Mouse (Mus musculus) limb, embryonic 14.5 days (tissue): Measurements from ENCODE around the gene G3bp2. TPM values are rescaled to one million over a fixed set of nuclear protein-coding genes. Genes with fewer than 3 reads are reported as not detected.

Experiments
- ATAC-seq: fragments of 200-750 bp; cut with Nextera tagmentation; 2 replicates; pipeline ENCODE4 v1.8.0; 2017; ENCODE audit warnings: low read depth, moderate number of reproducible peaks, moderate TSS enrichment; ENCODE audit not compliant: low FRiP score
- DNase-seq: peaks from one replicate; pipeline ENCODE4 v3.0.0-alpha.2; 2015; ENCODE audit warnings: low spot score
- H3K27ac ChIP-seq: fragments of 300-500 bp; sonication (generic); replicated peaks from 2 replicates; pipeline ENCODE4 v1.5.1; 2014; ENCODE audit warnings: low read depth, mild to moderate bottlenecking, low read length, moderate library complexity, mixed read lengths
- H3K27me3 ChIP-seq: fragments of 300-500 bp; sonication (generic); 2 replicates; pipeline ENCODE4 v1.6.1; 2014; ENCODE audit warnings: low read length, mixed read lengths; ENCODE audit not compliant: control insufficient read depth, insufficient read depth
- H3K36me3 ChIP-seq: fragments of 300-500 bp; sonication (generic); 2 replicates; pipeline ENCODE4 v1.6.1; 2014; ENCODE audit warnings: mild to moderate bottlenecking, low read length, moderate library complexity, mixed read lengths; ENCODE audit not compliant: control insufficient read depth, insufficient read depth
- H3K4me1 ChIP-seq: fragments of 300-500 bp; sonication (generic); 2 replicates; pipeline ENCODE4 v1.6.1; 2014; ENCODE audit warnings: antibody characterized with exemption, low read length, mixed read lengths; ENCODE audit not compliant: control insufficient read depth, insufficient read depth
- H3K4me2 ChIP-seq: fragments of 300-500 bp; sonication (generic); replicated peaks from 2 replicates; pipeline ENCODE4 v1.6.1; 2014; ENCODE audit warnings: low read depth, mild to moderate bottlenecking, low read length, moderate library complexity; ENCODE audit not compliant: severe bottlenecking
- H3K4me3 ChIP-seq: fragments of 300-500 bp; sonication (generic); replicated peaks from 2 replicates; pipeline ENCODE4 v1.5.1; 2014; ENCODE audit warnings: low read length
- H3K9ac ChIP-seq: fragments of 300-500 bp; sonication (generic); 2 replicates; pipeline ENCODE4 v1.6.1; 2014; ENCODE audit warnings: mild to moderate bottlenecking, low read depth, low read length, moderate library complexity; ENCODE audit not compliant: severe bottlenecking
- H3K9me3 ChIP-seq: fragments of 300-500 bp; sonication (generic); 2 replicates; pipeline ENCODE4 v1.6.1; 2016; ENCODE audit warnings: low read length; ENCODE audit not compliant: control insufficient read depth
- POLR2A ChIP-seq: fragments of 200-500 bp; IDR thresholded peaks from 2 replicates; pipeline ENCODE4 v1.8.0; 2012; ENCODE audit warnings: inconsistent platforms, mild to moderate bottlenecking, moderate library complexity, borderline replicate concordance; ENCODE audit not compliant: insufficient read depth, insufficient read length; ENCODE audit errors: extremely low read depth
- WGBS: fragments of 180-500 bp; shearing (Covaris S2); extraction: QIAGEN DNeasy Blood & Tissue Kit; methylation state at CpG from one replicate; pipeline ENCODE4 v1.1.7; 2014; 5-methylcytosine and 5-hydroxymethylcytosine counted together
- polyA plus RNA-seq, 2 experiments: library from polyadenylated mRNA; depleted of rRNA in 1 of 2; stranded (reverse) in 1 of 2; unstranded in 1 of 2; fragments of >200 nt; fragmentation: Nextera tagmentation in 1 of 2; extraction: Ambion mirVana in 1 of 2; gene quantifications; 2 replicates each; pipeline versions ENCODE4 v1.2.1 to v1.2.3; 2012 to 2014

G3bp2 gene
- polyA plus RNA-seq, 2 experiments = 62.3 to 147 TPM

DNA sequence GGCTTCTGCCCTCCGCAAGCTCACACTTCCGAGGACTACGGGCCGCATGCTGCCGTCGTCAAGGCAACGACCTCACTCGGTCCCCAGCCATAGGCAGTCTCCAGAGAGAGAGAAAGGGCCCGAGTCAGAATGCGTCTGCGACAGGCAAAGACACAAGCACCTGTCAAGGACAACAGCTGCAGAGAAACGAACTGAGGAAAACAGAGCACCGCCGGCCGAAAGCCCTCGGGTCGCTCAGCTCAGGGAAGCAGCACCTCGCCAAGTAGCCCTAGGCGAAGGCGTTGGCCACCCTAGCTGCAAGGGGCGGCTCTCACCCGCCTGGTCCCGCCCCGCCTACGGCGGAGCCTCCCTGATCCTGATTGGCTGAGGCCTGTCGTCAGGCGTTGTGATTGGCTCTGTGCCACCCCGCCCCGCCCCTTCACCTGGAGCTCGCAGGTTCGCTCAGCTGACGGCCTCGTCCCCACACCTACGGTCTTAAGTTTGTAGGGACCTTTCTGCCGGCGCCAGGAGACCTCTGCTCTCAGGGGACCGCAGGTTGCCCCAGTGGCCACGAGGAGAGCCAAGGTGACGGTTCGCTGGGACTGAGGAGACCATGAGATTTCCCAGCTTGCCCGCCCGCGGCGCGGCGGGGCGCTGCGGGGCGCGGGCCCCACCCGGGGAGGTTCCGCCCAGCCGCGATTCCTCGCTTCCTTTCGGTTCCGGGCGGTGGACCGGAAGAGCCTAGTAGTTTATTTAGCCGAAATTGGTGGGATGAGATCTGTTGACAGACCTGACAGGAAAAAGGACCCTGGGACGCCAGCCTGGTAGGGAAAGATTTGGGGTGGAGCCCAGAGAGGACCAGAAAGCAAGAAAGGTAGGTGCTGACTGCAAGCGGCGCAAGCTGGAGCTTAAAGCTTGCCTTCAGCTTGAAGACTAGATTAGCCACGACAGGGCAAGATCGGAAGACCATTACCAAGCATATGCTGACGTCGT lies 40.9 kb downstream of the G3bp2 start:
- ATAC-seq = peak; percentile 97
- Histone ChIP-seq H3K4me1 (0 out of 2 replicates have a peak, but pooled peaks cover 2% of the 10 kb centered on the region), H3K27me3 (peaks cover 5% of the 10 kb centered on the region), H3K4me3 (peak overlapping the region; percentile 72), H3K9ac (peak overlapping the region; percentile 54), H3K4me2 (peak overlapping the region; percentile 98), H3K9me3 (no peaks in the 10 kb centered on the region), H3K36me3 (no peaks in the 10 kb centered on the region), H3K27ac (no peak overlapping the region)
- TF ChIP-seq POLR2A = no peak
- under 1% methylated on average over 62 of the region's 68 CpGs for WGBS
- peak; percentile 85 for DNase-seq

DNA sequence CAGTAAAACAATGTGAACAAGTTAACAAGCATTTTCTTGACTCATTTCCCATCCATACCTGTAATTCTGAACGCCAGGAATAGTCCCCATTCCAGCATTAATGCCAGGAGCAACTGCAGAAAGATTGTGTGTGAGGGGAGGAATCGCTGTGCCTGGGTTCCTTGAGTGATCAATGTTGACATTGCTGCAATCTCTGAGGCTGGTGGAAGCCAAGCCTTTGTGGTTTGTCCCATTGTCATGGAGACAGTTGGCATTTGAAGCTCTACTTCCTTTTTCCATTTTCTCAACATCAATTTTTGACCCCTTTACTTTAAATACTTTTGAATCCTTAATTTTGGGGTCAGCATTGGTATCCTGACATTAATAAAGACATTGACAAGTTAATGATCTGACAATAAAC lies 63.6 kb downstream of the G3bp2 start:
- H3K4me3 ChIP-seq = no peak overlapping the region
- no peak overlapping the region for H3K9ac ChIP-seq
- TF ChIP-seq POLR2A = no peak
- DNase-seq (no peak), ATAC-seq (no peak)
- H3K27me3 ChIP-seq = no peaks in the 10 kb centered on the region
- no peaks in the 10 kb centered on the region for H3K4me1 ChIP-seq
- H3K27ac ChIP-seq = no peak overlapping the region
- no peaks in the 10 kb centered on the region for H3K9me3 ChIP-seq
- WGBS = 54% methylated on average over 2 of the region's 2 CpGs
- H3K4me2 ChIP-seq = no peak overlapping the region
- H3K36me3 ChIP-seq = no peaks in the 10 kb centered on the region

DNA sequence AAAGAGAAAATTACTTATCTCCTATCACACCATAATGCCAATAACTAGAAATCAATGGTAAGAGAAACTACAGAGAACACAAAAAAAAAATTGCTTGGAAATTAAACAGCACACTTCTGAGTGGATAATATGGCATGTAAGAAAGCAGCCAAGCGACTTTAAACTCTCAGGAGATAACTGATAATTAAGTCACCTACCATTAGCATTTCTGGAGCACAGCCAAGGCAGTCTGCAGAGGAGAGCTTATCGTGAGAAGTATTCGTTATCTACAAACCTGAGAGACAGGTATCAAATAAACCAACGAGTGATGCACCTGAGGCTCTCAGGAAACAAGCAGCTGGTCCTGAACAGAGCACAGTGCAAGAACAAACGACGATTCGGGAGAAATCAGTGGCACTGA lies 71.8 kb downstream of the G3bp2 start:
- TF ChIP-seq POLR2A = no peak
- Histone ChIP-seq H3K27me3 (no peaks in the 10 kb centered on the region), H3K9me3 (no peaks in the 10 kb centered on the region), H3K9ac (no peak overlapping the region), H3K4me3 (no peak overlapping the region), H3K4me1 (no peaks in the 10 kb centered on the region), H3K4me2 (no peak overlapping the region), H3K27ac (no peak overlapping the region), H3K36me3 (no peaks in the 10 kb centered on the region)
- WGBS = 69% methylated on average over 7 of the region's 7 CpGs
- DNase-seq (peak; percentile 21), ATAC-seq (no peak)

DNA sequence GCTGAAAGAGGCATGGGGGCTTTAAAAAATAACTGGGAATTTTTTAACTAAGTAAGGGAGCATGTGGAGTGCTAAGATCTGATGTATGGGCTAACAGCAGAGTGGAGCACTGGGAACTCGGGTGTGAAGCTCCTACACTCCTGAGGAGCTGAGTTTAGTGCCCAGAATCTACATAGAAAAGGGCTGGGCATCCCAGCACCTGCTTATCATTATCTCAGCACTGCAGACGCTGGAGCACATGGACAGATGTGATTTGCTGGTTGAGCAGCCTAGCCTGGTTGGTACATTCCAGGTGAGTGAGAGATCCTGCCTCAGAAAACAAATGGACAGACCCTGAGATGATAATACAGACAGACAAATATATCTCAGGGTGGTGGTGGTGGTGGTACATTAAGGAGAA lies 73.7 kb downstream of the G3bp2 start:
- no peaks in the 10 kb centered on the region for H3K36me3 ChIP-seq
- 22% methylated on average over 2 of the region's 2 CpGs for WGBS
- ATAC-seq (no peak), DNase-seq (no peak)
- no peaks in the 10 kb centered on the region for H3K4me1 ChIP-seq
- no peaks in the 10 kb centered on the region for H3K9me3 ChIP-seq
- no peak overlapping the region for H3K27ac ChIP-seq
- no peak overlapping the region for H3K4me2 ChIP-seq
- H3K4me3 ChIP-seq = no peak overlapping the region
- H3K9ac ChIP-seq = no peak overlapping the region
- TF ChIP-seq POLR2A = no peak
- no peaks in the 10 kb centered on the region for H3K27me3 ChIP-seq

DNA sequence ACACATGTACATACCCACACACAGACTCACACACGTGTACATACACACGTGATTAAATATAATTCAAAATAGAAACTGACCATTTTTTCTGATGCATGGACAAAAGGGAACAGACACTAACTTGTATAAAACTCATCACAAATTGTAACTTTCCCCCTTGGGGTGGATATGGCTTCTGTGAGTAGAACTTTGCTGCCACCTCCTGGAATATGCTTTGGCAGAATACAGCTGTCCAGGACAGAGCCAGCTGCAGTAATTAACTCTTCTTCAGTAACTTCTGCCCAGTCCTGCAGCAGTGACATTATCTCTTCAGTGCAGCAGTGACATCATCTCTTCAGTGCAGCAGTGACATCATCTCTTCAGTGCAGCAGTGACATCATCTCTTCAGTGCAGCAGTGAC lies 80.5 kb downstream of the G3bp2 start:
- peak; percentile 40 for DNase-seq
- Histone ChIP-seq H3K4me1 (no peaks in the 10 kb centered on the region; the same call in 1 of the 2 replicates), H3K9ac (no peak overlapping the region), H3K9me3 (no peaks in the 10 kb centered on the region; the same call in 1 of the 2 replicates), H3K27me3 (no peaks in the 10 kb centered on the region), H3K4me3 (no peak overlapping the region), H3K27ac (no peak overlapping the region), H3K4me2 (no peak overlapping the region), H3K36me3 (no peaks in the 10 kb centered on the region)
- ATAC-seq = no peak
- TF ChIP-seq POLR2A = no peak
- WGBS = 77% methylated on average over 2 of the region's 2 CpGs

Other genes starting within 250 kb of the G3bp2 start
- gene Rchy1, start 120.7 kb downstream of the G3bp2 start, polyA plus RNA-seq (2012; rRNA removed) = 57.0 and 57.5 TPM in 2 replicates
- 42.5 and 49.4 TPM in 2 replicates for gene Rchy1, start 120.7 kb downstream of the G3bp2 start, polyA plus RNA-seq (2014; fragmentation: Nextera tagmentation; extraction: Ambion mirVana)
- gene Odaph, start 96.2 kb downstream of the G3bp2 start, polyA plus RNA-seq (2012; rRNA removed) = not detected in 2 replicates
- not detected in 2 replicates for gene Odaph, start 96.2 kb downstream of the G3bp2 start, polyA plus RNA-seq (2014; fragmentation: Nextera tagmentation; extraction: Ambion mirVana)
- 0.56 and 0.67 TPM in 2 replicates for gene Cdkl2, start 39.8 kb downstream of the G3bp2 start, polyA plus RNA-seq (2012; rRNA removed)
- gene Cdkl2, start 39.8 kb downstream of the G3bp2 start, polyA plus RNA-seq (2014; fragmentation: Nextera tagmentation; extraction: Ambion mirVana) = 1.1 and 1.4 TPM in 2 replicates
- gene Uso1, start 54.2 kb upstream of the G3bp2 start, polyA plus RNA-seq (2012; rRNA removed) = 42.9 and 54.6 TPM in 2 replicates
- 42.0 and 43.0 TPM in 2 replicates for gene Uso1, start 54.2 kb upstream of the G3bp2 start, polyA plus RNA-seq (2014; fragmentation: Nextera tagmentation; extraction: Ambion mirVana)
- gene U90926, start 131.7 kb upstream of the G3bp2 start, polyA plus RNA-seq (2012; rRNA removed) = not detected in 2 replicates
- not detected in 2 replicates for gene U90926, start 131.7 kb upstream of the G3bp2 start, polyA plus RNA-seq (2014; fragmentation: Nextera tagmentation; extraction: Ambion mirVana)
- gene Ppef2, start 172.6 kb upstream of the G3bp2 start, polyA plus RNA-seq (2012; rRNA removed) = 0.82 and 0.94 TPM in 2 replicates
- gene Ppef2, start 172.6 kb upstream of the G3bp2 start, polyA plus RNA-seq (2014; fragmentation: Nextera tagmentation; extraction: Ambion mirVana) = not detected in 2 replicates
- gene Naaa, start 194.5 kb upstream of the G3bp2 start, polyA plus RNA-seq (2012; rRNA removed) = 19.0 and 19.7 TPM in 2 replicates
- gene Naaa, start 194.5 kb upstream of the G3bp2 start, polyA plus RNA-seq (2014; fragmentation: Nextera tagmentation; extraction: Ambion mirVana) = 16.9 and 17.5 TPM in 2 replicates
- 26.9 and 27.6 TPM in 2 replicates for gene Sdad1, start 226.8 kb upstream of the G3bp2 start, polyA plus RNA-seq (2012; rRNA removed)
- gene Sdad1, start 226.8 kb upstream of the G3bp2 start, polyA plus RNA-seq (2014; fragmentation: Nextera tagmentation; extraction: Ambion mirVana) = 40.3 and 44.2 TPM in 2 replicates
- 1.1 and 4.1 TPM in 2 replicates for gene Cxcl9, start 244.4 kb upstream of the G3bp2 start, polyA plus RNA-seq (2012; rRNA removed)
- gene Cxcl9, start 244.4 kb upstream of the G3bp2 start, polyA plus RNA-seq (2014; fragmentation: Nextera tagmentation; extraction: Ambion mirVana) = 0.35 and 0.94 TPM in 2 replicates
- 5.9 and 9.6 TPM in 2 replicates for gene Art3, start 248.1 kb upstream of the G3bp2 start, polyA plus RNA-seq (2012; rRNA removed)
- 6.8 and 7.7 TPM in 2 replicates for gene Art3, start 248.1 kb upstream of the G3bp2 start, polyA plus RNA-seq (2014; fragmentation: Nextera tagmentation; extraction: Ambion mirVana)